Mouse (Mus musculus) neural tube, embryonic 12.5 days (tissue): ENCODE data around the gene Mettl7b. TPM values are rescaled to one million over a fixed set of nuclear protein-coding genes. Genes with fewer than 3 reads are reported as not detected.

Source experiments
- ATAC-seq: fragments of 200-750 bp; cut with Nextera tagmentation; 2 replicates; pipeline ENCODE4 v1.8.0; 2017; ENCODE audit warnings: low read depth, mild to moderate bottlenecking, moderate TSS enrichment, moderate library complexity; ENCODE audit not compliant: low FRiP score
- H3K27ac ChIP-seq: fragments of 300-500 bp; sonication (generic); 2 replicates; pipeline ENCODE4 v1.5.1; 2016
- H3K27me3 ChIP-seq: fragments of 300-500 bp; sonication (generic); replicated peaks from 2 replicates; pipeline ENCODE4 v1.6.1; 2016; ENCODE audit warnings: mild to moderate bottlenecking
- H3K36me3 ChIP-seq: fragments of 300-500 bp; sonication (generic); 2 replicates; pipeline ENCODE4 v1.6.1; 2016; ENCODE audit warnings: mild to moderate bottlenecking
- H3K4me1 ChIP-seq: fragments of 300-500 bp; sonication (generic); 2 replicates; pipeline ENCODE4 v1.6.1; 2016
- H3K4me2 ChIP-seq: fragments of 300-500 bp; sonication (generic); replicated peaks from 2 replicates; pipeline ENCODE4 v1.6.1; 2016; ENCODE audit warnings: mild to moderate bottlenecking
- H3K4me3 ChIP-seq: fragments of 300-500 bp; sonication (generic); 2 replicates; pipeline ENCODE4 v1.5.1; 2016
- H3K9ac ChIP-seq: fragments of 300-500 bp; sonication (generic); 2 replicates; pipeline ENCODE4 v1.6.1; 2016; ENCODE audit warnings: mild to moderate bottlenecking
- H3K9me3 ChIP-seq: fragments of 300-500 bp; sonication (generic); 2 replicates; pipeline ENCODE4 v1.6.1; 2016; ENCODE audit warnings: mild to moderate bottlenecking
- WGBS: fragments of 180-500 bp; shearing (Covaris S2); methylation state at CpG from one replicate; pipeline ENCODE4 v1.1.7; 2016; 5-methylcytosine and 5-hydroxymethylcytosine counted together
- polyA plus RNA-seq: library from polyadenylated mRNA; unstranded; fragments of >200 nt; fragmentation: Nextera tagmentation; extraction: Ambion mirVana; gene quantifications from 2 replicates; pipeline ENCODE4 v1.2.1, GENCODE M21; 2016

The Mettl7b gene
- polyA plus RNA-seq, 1 experiment from 2014 or later = not detected

GRCm38 (mm10) chr10:128976395-128976794 lies 15.6 kb upstream of the Mettl7b start:
- H3K4me2 ChIP-seq = no peak overlapping the region

DNA sequence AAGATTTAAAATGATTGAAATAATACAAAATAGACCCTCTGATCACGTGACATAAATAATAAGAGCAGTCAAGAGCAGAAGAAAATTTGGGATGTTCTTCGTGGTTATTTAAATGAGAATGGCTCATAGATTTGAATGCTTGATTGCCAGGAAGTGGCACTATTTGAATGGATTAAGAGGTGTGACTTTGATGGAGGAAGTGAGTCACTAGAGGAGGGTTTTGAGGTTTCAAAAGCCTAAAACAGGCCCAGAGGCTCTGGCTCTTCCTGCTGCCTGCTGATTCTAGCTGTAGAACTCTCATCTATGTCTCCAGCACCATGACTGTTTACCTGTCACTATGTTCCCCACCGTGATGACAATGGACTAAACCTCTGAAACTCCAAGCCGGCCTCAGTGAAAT lies 12.1 kb upstream of the Mettl7b start:
- no peak overlapping the region for H3K9ac ChIP-seq
- 81% methylated on average over 4 of the region's 4 CpGs for WGBS

More at GRCm38 (mm10) chr10:128976395-128976794, 15.6 kb upstream of the Mettl7b start:
- Histone ChIP-seq H3K4me1 (no peaks in the 10 kb centered on the region), H3K27me3 (no peaks in the 10 kb centered on the region), H3K27ac (no peak overlapping the region), H3K9ac (no peak overlapping the region), H3K4me3 (no peak overlapping the region), H3K36me3 (no peaks in the 10 kb centered on the region), H3K9me3 (no peaks in the 10 kb centered on the region)
- 53% methylated on average over 3 of the region's 3 CpGs for WGBS
- ATAC-seq = no peak

DNA sequence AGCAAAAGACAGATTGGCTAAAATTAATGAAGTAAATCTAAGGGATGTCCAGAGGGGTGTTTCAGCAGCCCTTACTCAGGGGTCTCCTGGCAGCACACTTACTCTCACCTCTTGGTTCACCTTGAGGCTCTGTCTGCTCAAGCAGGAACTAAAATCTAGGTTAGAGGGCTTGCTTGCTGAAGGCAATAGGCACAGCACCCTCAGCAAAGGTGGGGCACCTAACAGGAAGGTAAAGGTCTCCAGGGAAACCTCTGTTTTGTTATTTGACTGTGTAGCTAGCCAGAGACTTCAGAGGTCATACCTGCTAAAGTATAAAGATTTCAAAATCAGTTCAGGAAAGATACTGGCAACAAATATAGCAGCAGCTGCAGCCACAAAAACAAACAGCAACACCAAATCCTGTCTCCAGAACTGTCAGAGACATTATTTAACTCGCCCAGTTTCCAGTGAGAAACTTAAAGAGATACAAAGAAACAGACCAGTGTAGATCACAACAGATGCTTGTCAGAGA lies 10.0 kb upstream of the Mettl7b start:
- Histone ChIP-seq H3K9me3 (no peaks in the 10 kb centered on the region), H3K4me1 (no peaks in the 10 kb centered on the region), H3K27me3 (no peaks in the 10 kb centered on the region), H3K4me3 (no peak overlapping the region), H3K9ac (no peak overlapping the region), H3K4me2 (no peak overlapping the region), H3K36me3 (no peaks in the 10 kb centered on the region), H3K27ac (no peak overlapping the region)
- no peak for ATAC-seq
- WGBS = 53% methylated on average over 1 of the region's 1 CpGs

More for the DNA sequence above, 12.1 kb upstream of the Mettl7b start:
- Histone ChIP-seq H3K4me1 (no peaks in the 10 kb centered on the region), H3K9me3 (no peaks in the 10 kb centered on the region), H3K4me3 (no peak overlapping the region), H3K4me2 (no peak overlapping the region), H3K36me3 (no peaks in the 10 kb centered on the region), H3K27me3 (no peaks in the 10 kb centered on the region), H3K27ac (no peak overlapping the region)
- no peak for ATAC-seq

GRCm38 (mm10) chr10:128968341-128968749 lies 7.6 kb upstream of the Mettl7b start:
- Histone ChIP-seq H3K9me3 (no peaks in the 10 kb centered on the region), H3K4me3 (no peak overlapping the region), H3K4me1 (no peaks in the 10 kb centered on the region), H3K36me3 (no peaks in the 10 kb centered on the region), H3K27ac (no peak overlapping the region), H3K27me3 (no peaks in the 10 kb centered on the region), H3K9ac (no peak overlapping the region), H3K4me2 (no peak overlapping the region)
- WGBS = 44% methylated on average over 1 of the region's 1 CpGs
- ATAC-seq = no peak

DNA sequence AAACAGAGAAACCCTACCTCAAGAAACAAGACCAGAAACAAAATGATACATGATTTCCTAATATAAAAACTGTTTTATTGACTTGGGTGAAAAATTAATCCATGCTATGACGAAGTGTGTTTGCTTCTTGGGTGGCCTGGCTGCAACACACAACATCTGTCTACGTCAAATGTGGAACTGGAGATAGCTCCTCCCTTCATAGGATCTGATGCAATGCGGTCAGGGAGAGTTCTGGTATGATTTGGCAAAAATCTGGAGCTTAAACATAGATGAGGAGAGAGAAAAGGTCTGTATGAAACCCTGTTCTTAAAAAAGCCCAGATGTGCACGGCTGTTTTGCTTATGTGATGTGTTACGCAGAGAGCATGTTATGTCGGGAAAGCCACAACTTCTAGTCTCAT lies 5.1 kb upstream of the Mettl7b start:
- 91% methylated on average over 6 of the region's 6 CpGs for WGBS

GRCm38 (mm10) chr10:128964961-128965360 lies 4.2 kb upstream of the Mettl7b start:
- Histone ChIP-seq H3K4me3 (no peak overlapping the region), H3K9me3 (no peaks in the 10 kb centered on the region), H3K27ac (no peak overlapping the region), H3K4me2 (no peak overlapping the region), H3K9ac (no peak overlapping the region), H3K27me3 (no peaks in the 10 kb centered on the region), H3K36me3 (no peaks in the 10 kb centered on the region), H3K4me1 (no peaks in the 10 kb centered on the region)
- no peak for ATAC-seq
- WGBS = 73% methylated on average over 2 of the region's 2 CpGs

More for the DNA sequence above, 5.1 kb upstream of the Mettl7b start:
- Histone ChIP-seq H3K9me3 (no peaks in the 10 kb centered on the region), H3K4me2 (no peak overlapping the region), H3K27me3 (no peaks in the 10 kb centered on the region), H3K36me3 (no peaks in the 10 kb centered on the region), H3K4me1 (no peaks in the 10 kb centered on the region), H3K9ac (no peak overlapping the region), H3K27ac (no peak overlapping the region), H3K4me3 (no peak overlapping the region)
- no peak for ATAC-seq

- no peak overlapping the region for H3K27ac ChIP-seq
- WGBS = 78% methylated on average over 4 of the region's 4 CpGs
- no peaks in the 10 kb centered on the region for H3K4me1 ChIP-seq
- H3K27me3 ChIP-seq = no peaks in the 10 kb centered on the region
- H3K36me3 ChIP-seq = no peaks in the 10 kb centered on the region
- no peaks in the 10 kb centered on the region for H3K9me3 ChIP-seq
- no peak overlapping the region for H3K9ac ChIP-seq
- ATAC-seq = no peak
- no peak overlapping the region for H3K4me3 ChIP-seq
- H3K4me2 ChIP-seq = no peak overlapping the region
Observed at GRCm38 (mm10) chr10:128960142-128960541, 646 bp downstream of the Mettl7b start.

GRCm38 (mm10) chr10:128958340-128958739 lies 2.4 kb downstream of the Mettl7b start:
- Histone ChIP-seq H3K4me1 (no peaks in the 10 kb centered on the region), H3K4me3 (no peak overlapping the region), H3K27ac (no peak overlapping the region), H3K36me3 (no peaks in the 10 kb centered on the region), H3K9me3 (no peaks in the 10 kb centered on the region), H3K4me2 (no peak overlapping the region), H3K9ac (no peak overlapping the region), H3K27me3 (no peaks in the 10 kb centered on the region)
- 81% methylated on average over 10 of the region's 10 CpGs for WGBS
- no peak for ATAC-seq

- 75% methylated on average over 16 of the region's 16 CpGs for whole genome bisulfite sequencing
- H3K4me2 ChIP-seq = no peak overlapping the region
- H3K9ac ChIP-seq = no peak overlapping the region
- no peaks in the 10 kb centered on the region for H3K27me3 ChIP-seq
- H3K4me1 ChIP-seq = no peaks in the 10 kb centered on the region
- no peak for ATAC-seq
- no peaks in the 10 kb centered on the region for H3K9me3 ChIP-seq
- H3K4me3 ChIP-seq = no peak overlapping the region
- H3K36me3 ChIP-seq = no peaks in the 10 kb centered on the region
- no peak overlapping the region for H3K27ac ChIP-seq
Observed at GRCm38 (mm10) chr10:128950208-128950887, 10.4 kb downstream of the Mettl7b start.

GRCm38 (mm10) chr10:128947496-128947895 lies 13.3 kb downstream of the Mettl7b start:
- no peaks in the 10 kb centered on the region for H3K9me3 ChIP-seq
- no peaks in the 10 kb centered on the region for H3K4me1 ChIP-seq
- ATAC-seq = no peak
- H3K27me3 ChIP-seq = no peaks in the 10 kb centered on the region
- H3K36me3 ChIP-seq = no peaks in the 10 kb centered on the region
- H3K27ac ChIP-seq = no peak overlapping the region
- H3K4me2 ChIP-seq = no peak overlapping the region
- 88% methylated on average over 4 of the region's 4 CpGs for WGBS
- H3K4me3 ChIP-seq = no peak overlapping the region
- no peak overlapping the region for H3K9ac ChIP-seq

- Histone ChIP-seq H3K9ac (no peak overlapping the region), H3K9me3 (no peaks in the 10 kb centered on the region), H3K27ac (no peak overlapping the region), H3K4me1 (no peaks in the 10 kb centered on the region), H3K4me3 (no peak overlapping the region), H3K36me3 (no peaks in the 10 kb centered on the region), H3K4me2 (no peak overlapping the region), H3K27me3 (no peaks in the 10 kb centered on the region)
- WGBS = 22% methylated on average over 3 of the region's 3 CpGs
- no peak for ATAC-seq
Observed at GRCm38 (mm10) chr10:128945675-128946074, 15.1 kb downstream of the Mettl7b start.

DNA sequence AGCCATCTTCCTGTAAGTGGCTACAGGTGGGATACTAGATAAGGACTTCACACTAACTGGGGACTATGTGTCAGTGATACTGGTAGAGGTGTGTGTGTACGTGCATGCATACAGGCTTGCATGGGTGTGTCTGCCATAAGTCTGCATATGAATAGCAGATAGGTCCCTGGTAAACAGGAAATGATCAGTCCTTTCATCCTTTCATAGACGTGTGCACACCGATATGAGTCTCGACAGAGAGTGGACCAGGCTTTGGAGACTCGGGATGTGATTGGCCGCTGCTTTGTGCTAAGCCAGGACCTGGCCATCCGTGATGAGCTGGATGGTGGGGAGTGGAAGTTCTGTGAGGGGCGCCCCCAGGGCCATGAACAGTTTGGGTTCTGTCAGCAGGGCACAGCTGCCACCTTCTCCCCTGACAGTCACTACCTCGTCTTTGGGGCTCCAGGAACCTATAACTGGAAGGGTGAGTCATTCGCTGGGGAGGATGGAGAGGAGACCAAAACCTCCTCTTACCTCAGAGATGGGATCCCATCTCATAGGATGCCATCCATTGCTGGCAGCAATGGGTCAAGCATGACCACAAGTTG lies 20.2 kb downstream of the Mettl7b start:
- Histone ChIP-seq H3K27me3 (peaks cover 7% of the 10 kb centered on the region; the same call in 1 of the 2 replicates), H3K4me2 (no peak overlapping the region), H3K4me1 (no peaks in the 10 kb centered on the region), H3K36me3 (no peaks in the 10 kb centered on the region), H3K4me3 (no peak overlapping the region), H3K9me3 (no peaks in the 10 kb centered on the region), H3K9ac (no peak overlapping the region), H3K27ac (no peak overlapping the region)
- WGBS = 87% methylated on average over 10 of the region's 10 CpGs
- ATAC-seq = no peak

DNA sequence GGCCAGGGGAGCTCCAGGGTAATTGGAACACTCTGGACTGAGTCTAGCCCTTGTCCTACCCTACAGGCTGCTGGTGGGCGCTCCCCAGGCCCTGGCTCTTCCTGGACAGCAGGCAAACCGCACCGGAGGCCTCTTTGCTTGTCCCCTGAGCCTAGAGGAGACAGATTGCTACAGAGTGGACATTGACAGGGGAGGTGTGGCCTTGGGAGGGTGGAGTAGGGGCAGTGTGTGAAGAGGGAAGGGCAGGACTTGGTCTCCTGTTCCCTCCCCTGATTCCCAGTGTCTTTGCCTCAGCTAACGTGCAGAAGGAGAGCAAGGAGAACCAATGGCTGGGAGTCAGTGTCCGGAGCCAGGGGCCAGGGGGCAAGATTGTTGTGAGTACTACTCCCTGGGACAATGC lies 21.8 kb downstream of the Mettl7b start:
- no peaks in the 10 kb centered on the region for H3K9me3 ChIP-seq
- no peak overlapping the region for H3K27ac ChIP-seq
- no peak overlapping the region for H3K4me3 ChIP-seq
- H3K27me3 ChIP-seq = peaks cover 23% of the 10 kb centered on the region
- no peak overlapping the region for H3K4me2 ChIP-seq
- H3K36me3 ChIP-seq = no peaks in the 10 kb centered on the region
- no peak overlapping the region for H3K9ac ChIP-seq
- ATAC-seq = no peak
- peaks cover 4% of the 10 kb centered on the region for H3K4me1 ChIP-seq
- WGBS = 67% methylated on average over 5 of the region's 5 CpGs
